Mouse (Mus musculus): ENCODE data around the gene Lrrc28.

GRCm38 (mm10) chr7:67479168-67479567 is 165.9 kb downstream of the Lrrc28 start:
- no peak for TF ChIP-seq CTCF (IDR thresholded peaks at IDR 0.05; ENCODE audit: low read depth)
- no peak for TF ChIP-seq EP300 (IDR thresholded peaks at IDR 0.05; ENCODE audit: low read depth)

All from liver, embryonic 14.5 days (tissue).